Mouse (Mus musculus) neural tube, embryonic 13.5 days (tissue): ENCODE results near the gene Men1. TPM values are rescaled to one million over a fixed set of nuclear protein-coding genes. Genes with fewer than 3 reads are reported as not detected.

Experiments used
- ATAC-seq: fragments of 200-750 bp; cut with Nextera tagmentation; 2 replicates; pipeline ENCODE4 v1.8.0; 2017; ENCODE audit warnings: low read depth, mild to moderate bottlenecking, moderate TSS enrichment, moderate library complexity
- H3K27ac ChIP-seq: fragments of 300-500 bp; sonication (generic); replicated peaks from 2 replicates; pipeline ENCODE4 v1.5.1; 2015; ENCODE audit warnings: moderate library complexity, mild to moderate bottlenecking, inconsistent platforms
- H3K27me3 ChIP-seq: fragments of 300-500 bp; sonication (generic); 2 replicates; pipeline ENCODE4 v1.6.1; 2015; ENCODE audit warnings: mild to moderate bottlenecking, inconsistent platforms
- H3K36me3 ChIP-seq: fragments of 300-500 bp; sonication (generic); 2 replicates; pipeline ENCODE4 v1.6.1; 2015; ENCODE audit warnings: mild to moderate bottlenecking, inconsistent platforms
- H3K4me1 ChIP-seq: fragments of 300-500 bp; sonication (generic); replicated peaks from 2 replicates; pipeline ENCODE4 v1.6.1; 2015; ENCODE audit warnings: inconsistent platforms
- H3K4me2 ChIP-seq: fragments of 300-500 bp; sonication (generic); 2 replicates; pipeline ENCODE4 v1.6.1; 2015; ENCODE audit warnings: inconsistent platforms, mild to moderate bottlenecking, moderate library complexity
- H3K4me3 ChIP-seq: fragments of 300-500 bp; sonication (generic); 2 replicates; pipeline ENCODE4 v1.5.1; 2015; ENCODE audit warnings: mild to moderate bottlenecking, inconsistent platforms
- H3K9ac ChIP-seq: fragments of 300-500 bp; sonication (generic); 2 replicates; pipeline ENCODE4 v1.6.1; 2015; ENCODE audit warnings: moderate library complexity, mild to moderate bottlenecking, inconsistent platforms
- H3K9me3 ChIP-seq: fragments of 300-500 bp; sonication (generic); 2 replicates; pipeline ENCODE4 v1.6.1; 2016; ENCODE audit warnings: inconsistent platforms
- WGBS: fragments of 180-500 bp; shearing (Covaris S2); methylation state at CpG from one replicate; pipeline ENCODE4 v1.1.7; 2015; 5-methylcytosine and 5-hydroxymethylcytosine counted together
- microRNA-seq: library from miRNA; unstranded; fragments of <30 nt; microRNA quantifications from one replicate; pipeline ENCODE4, GENCODE M21; 2016
- polyA plus RNA-seq: library from polyadenylated mRNA; unstranded; fragments of >200 nt; fragmentation: Nextera tagmentation; extraction: Ambion mirVana; gene quantifications from 2 replicates; pipeline ENCODE4 v1.2.1, GENCODE M21; 2015

The Men1 gene
- polyA plus RNA-seq, 1 experiment from 2014 or later: 71.5 TPM

DNA sequence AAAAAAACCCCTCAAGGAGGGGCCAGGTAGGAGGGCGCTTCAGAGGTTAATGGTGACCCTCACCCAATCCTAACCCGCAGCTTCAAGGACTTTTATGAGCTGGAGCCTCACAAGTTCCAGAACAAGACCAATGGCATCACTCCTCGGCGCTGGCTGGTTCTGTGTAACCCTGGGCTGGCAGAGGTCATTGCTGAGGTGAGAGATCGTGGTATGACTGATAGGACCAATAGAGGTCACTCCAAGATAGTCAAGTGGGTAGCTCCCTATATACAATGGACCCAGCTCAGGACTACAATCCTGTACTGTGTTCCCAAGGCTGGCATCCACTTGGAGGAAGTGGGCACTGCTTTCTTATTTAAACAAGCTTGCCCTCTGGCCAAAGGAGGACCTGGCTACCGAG is 55.5 kb downstream of the Men1 start:
- Histone ChIP-seq H3K9ac (no peak overlapping the region), H3K4me3 (no peak overlapping the region), H3K36me3 (no peaks in the 10 kb centered on the region), H3K4me2 (peak overlapping the region; percentile 53), H3K27me3 (no peaks in the 10 kb centered on the region), H3K4me1 (peaks cover 8% of the 10 kb centered on the region), H3K9me3 (no peaks in the 10 kb centered on the region), H3K27ac (no peak overlapping the region)
- no peak for ATAC-seq
- 62% methylated on average over 6 of the region's 6 CpGs for WGBS

Small RNAs within 50 kb of the gene (microRNA-seq; reads per million reads assigned to microRNA genes)
- gene Mir6989: 0.74 reads per million

Other genes starting within 250 kb of the Men1 start
- gene Cdca5, start 250.0 kb upstream of the Men1 start, polyA plus RNA-seq: 6.4 and 7.3 TPM in 2 replicates
- gene AC131692.1, start 240.6 kb upstream of the Men1 start, polyA plus RNA-seq: not detected in 2 replicates
- 0.23 and 0.32 TPM in 2 replicates for gene Naaladl1, start 229.2 kb upstream of the Men1 start, polyA plus RNA-seq
- 44.7 and 46.9 TPM in 2 replicates for gene Sac3d1, start 216.3 kb upstream of the Men1 start, polyA plus RNA-seq
- gene Snx15, start 206.7 kb upstream of the Men1 start, polyA plus RNA-seq: 51.6 and 56.8 TPM in 2 replicates
- gene Batf2, start 194.0 kb upstream of the Men1 start, polyA plus RNA-seq: not detected in 2 replicates
- 111 and 126 TPM in 2 replicates for gene Arl2, start 193.4 kb upstream of the Men1 start, polyA plus RNA-seq
- gene Majin, start 150.6 kb upstream of the Men1 start, polyA plus RNA-seq: not detected in 2 replicates
- 0.72 TPM in 1 of 2 replicates, not detected in the other for gene Gpha2, start 108.6 kb upstream of the Men1 start, polyA plus RNA-seq
- 103 and 111 TPM in 2 replicates for gene Ppp2r5b, start 99.1 kb upstream of the Men1 start, polyA plus RNA-seq
- gene Atg2a, start 93.3 kb upstream of the Men1 start, polyA plus RNA-seq: 11.6 and 11.8 TPM in 2 replicates
- 85.5 and 101 TPM in 2 replicates for gene Ehd1, start 58.3 kb upstream of the Men1 start, polyA plus RNA-seq
- gene Cdc42bpg, start 28.5 kb upstream of the Men1 start, polyA plus RNA-seq: 0.26 and 0.57 TPM in 2 replicates
- 13.5 and 17.0 TPM in 2 replicates for gene Map4k2, start 6.2 kb downstream of the Men1 start, polyA plus RNA-seq
- gene Sf1, start 28.7 kb downstream of the Men1 start, polyA plus RNA-seq: 107 and 119 TPM in 2 replicates
- 5.7 and 6.3 TPM in 2 replicates for gene Pygm, start 49.4 kb downstream of the Men1 start, polyA plus RNA-seq
- gene Rasgrp2, start 64.4 kb downstream of the Men1 start, polyA plus RNA-seq: 44.1 and 49.9 TPM in 2 replicates
- 24.0 and 28.9 TPM in 2 replicates for gene Nrxn2, start 83.8 kb downstream of the Men1 start, polyA plus RNA-seq
- not detected in 2 replicates for gene Slc22a12, start 208.1 kb downstream of the Men1 start, polyA plus RNA-seq